Mouse (Mus musculus): Measurements from ENCODE around the gene Olfr1336.
"Not testable (repeated sequence)": the region's sequence is repeated elsewhere in the genome, so short reads cannot be mapped to it uniquely, and the experiment has no call there.

Gene Olfr1336

DNA sequence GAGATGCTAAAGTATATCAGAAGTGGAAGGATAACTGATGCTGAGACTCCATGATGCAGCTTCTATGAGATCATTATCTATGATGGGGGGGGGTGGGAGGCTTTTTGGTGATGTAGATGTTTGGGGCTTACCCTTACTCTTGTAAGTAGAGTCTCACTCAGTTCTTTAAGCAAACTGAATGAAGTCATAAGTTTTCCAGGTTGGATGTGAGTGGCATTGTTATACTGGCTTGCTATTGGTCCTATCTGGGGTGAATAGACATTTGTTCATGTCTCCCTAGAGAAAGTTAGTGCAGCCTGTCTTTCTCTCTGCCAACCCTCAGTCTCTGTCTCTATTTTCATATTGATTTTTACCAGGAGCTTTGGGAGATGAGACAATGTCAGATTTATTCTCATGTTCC lies at the start of gene Olfr1336:
Gene Olfr1336 (plus strand): TSS at position 301 of the 400 bp plus-strand sequence.
- ATAC-seq (ENCODE audit: insufficient number of reproducible peaks, low FRiP score, low TSS enrichment) = no peak

DNA sequence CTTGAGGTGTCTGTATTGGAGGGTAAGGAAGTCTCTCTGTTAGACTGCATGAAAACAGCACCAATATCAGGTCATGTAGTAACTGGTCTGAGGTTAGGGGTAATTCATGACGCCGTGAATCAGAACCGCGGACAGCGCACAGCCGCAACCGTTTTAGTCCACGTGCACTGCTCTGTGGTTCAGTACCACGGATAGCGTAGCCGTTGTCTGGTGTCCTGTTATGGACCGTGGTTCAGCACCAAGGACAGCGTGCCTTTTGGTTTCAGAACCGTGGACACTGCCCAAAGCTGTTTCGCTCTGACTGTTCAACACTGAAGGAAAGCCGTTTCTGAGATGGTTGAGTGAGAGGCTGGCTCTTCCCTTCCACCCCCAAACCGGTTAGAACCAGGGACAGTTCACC lies 45.9 kb upstream of the Olfr1336 start, which contains the start of gene Gm20715:
Gene Gm20715 (plus strand): TSS at position 235 of the 400 bp plus-strand sequence.
- ATAC-seq (ENCODE audit: insufficient number of reproducible peaks, low FRiP score, low TSS enrichment) = no peak; the same call in 1 of the 2 replicates

- ATAC-seq (ENCODE audit: insufficient number of reproducible peaks, low FRiP score, low TSS enrichment) = no peak
Measured at GRCm38 (mm10) chr7:6414626-6415441, 41.1 kb upstream of the Olfr1336 start.

- ATAC-seq (ENCODE audit: insufficient number of reproducible peaks, low FRiP score, low TSS enrichment) = no peak
Measured at GRCm38 (mm10) chr7:6415442-6415787, 40.6 kb upstream of the Olfr1336 start.

DNA sequence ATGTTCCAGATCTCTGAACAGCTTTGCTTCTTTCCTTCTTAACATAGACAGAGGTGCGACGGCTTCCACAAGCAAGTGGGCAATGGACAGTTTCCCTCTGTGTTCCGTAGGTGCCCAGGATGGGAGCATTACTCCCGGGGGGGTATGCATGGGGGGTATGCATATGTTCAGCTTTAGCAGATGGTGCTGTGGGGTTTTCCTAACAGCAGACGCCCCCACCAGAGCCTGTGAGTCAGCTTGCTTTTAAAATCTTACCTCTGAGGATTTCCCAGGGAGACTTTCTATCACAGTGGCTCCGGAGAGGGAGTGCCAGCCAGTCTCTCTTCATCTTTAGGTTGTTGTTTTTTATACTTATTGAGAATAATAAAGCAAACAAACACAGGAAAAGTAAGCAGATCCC lies 36.1 kb upstream of the Olfr1336 start:
- ATAC-seq (ENCODE audit: insufficient number of reproducible peaks, low FRiP score, low TSS enrichment) = no peak

DNA sequence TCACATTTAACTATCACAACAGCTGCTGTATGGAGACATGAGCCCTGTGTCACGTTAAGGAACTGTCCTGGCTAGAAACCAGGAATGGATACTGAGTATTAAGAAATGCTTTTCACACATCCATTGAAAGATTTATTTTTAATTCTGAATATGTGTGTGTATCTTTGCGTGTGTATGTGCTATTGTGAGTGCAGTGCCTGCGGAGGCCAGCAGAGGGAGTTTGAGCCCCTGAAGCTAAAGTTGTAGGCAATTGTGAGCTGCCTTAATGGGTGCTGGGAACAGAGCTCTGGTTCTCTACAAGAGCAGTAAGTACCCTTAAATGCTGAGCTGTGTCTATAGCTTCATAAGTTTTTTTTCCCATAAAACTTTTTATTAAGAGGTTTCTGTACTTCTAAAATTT lies 26.6 kb upstream of the Olfr1336 start:
- ATAC-seq (ENCODE audit: insufficient number of reproducible peaks, low FRiP score, low TSS enrichment) = no peak

DNA sequence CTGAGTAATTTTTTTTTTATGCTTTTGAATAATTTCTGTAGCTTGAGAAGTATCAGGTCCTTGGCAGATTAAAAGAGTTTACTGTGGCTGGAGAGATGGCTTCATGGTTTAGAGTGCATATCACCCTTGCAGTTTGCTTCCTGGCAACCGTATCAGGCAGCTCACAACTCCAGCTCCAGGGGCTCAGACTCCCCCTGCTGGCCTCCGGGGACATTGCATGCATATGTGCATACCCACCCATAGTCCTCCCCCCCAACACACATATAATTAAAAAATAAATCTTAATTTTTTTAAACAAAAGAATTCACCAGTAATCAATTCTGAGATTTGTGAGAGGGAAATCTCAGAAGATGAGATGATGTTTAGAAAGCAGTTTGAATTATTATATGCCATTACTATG lies 25.6 kb upstream of the Olfr1336 start:
- no peak for ATAC-seq (ENCODE audit: insufficient number of reproducible peaks, low FRiP score, low TSS enrichment)

DNA sequence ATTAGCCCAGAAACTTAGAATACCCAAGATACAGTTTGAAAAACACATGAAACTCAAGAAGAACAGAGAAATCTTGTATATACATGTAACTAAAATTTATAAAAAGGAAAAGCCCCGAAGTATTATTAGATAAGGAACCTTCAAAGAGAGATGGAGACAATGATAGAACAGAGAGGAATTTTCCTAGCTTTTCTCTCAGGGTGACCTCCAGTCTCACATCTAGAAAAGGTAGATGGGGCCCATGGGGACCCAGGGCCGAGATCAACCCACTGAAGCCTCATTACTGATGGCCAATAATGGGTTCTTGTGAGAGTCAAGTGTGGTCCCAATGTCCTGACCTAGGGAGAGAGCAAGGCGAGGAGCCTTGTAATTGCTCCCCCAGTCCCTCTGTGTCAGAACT lies 17.6 kb upstream of the Olfr1336 start, which contains the start of gene Olfr1344:
Gene Olfr1344 (plus strand): TSS at position 301 of the 400 bp plus-strand sequence.
- ATAC-seq (ENCODE audit: insufficient number of reproducible peaks, low FRiP score, low TSS enrichment) = no peak

DNA sequence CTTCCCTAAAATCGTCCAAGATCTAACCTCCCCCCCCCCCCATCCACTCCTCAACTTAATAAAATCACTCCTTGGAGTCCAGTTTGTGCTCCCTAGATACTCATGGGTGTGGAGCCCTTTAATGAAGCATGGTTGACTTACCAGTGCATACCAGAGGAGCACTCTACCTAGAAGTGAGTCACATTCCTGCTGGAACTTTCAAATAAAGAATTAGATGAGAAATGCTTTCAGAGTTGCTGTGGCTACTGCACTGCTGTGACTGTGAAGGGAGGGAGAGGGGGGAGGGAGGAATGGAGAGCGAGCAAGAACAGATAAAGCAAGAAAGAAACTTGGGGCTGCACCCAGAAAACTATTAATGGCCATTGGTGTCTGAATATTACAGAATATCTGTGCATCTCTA lies 14.8 kb upstream of the Olfr1336 start:
- ATAC-seq (ENCODE audit: insufficient number of reproducible peaks, low FRiP score, low TSS enrichment) = no peak

DNA sequence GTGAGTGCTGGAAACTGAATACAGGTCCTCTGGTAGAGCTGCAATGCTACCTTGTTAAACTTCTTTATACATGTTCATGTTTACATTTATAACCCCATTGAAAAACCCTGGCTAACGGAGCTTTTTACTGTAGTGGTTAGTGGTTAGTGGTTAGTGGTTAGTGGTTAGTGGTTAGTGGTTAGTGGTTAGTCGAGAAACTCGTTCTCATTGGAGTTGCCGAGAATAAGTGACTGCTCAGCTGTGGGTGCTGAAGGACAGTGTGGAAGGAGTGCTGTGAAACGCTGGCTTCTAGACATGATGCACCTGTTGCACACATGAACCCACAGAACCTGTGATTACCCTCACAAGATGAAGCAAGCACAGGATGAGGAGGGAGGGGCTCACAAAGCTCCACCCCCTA lies 8.2 kb upstream of the Olfr1336 start:
- ATAC-seq (ENCODE audit: insufficient number of reproducible peaks, low FRiP score, low TSS enrichment) = no peak

DNA sequence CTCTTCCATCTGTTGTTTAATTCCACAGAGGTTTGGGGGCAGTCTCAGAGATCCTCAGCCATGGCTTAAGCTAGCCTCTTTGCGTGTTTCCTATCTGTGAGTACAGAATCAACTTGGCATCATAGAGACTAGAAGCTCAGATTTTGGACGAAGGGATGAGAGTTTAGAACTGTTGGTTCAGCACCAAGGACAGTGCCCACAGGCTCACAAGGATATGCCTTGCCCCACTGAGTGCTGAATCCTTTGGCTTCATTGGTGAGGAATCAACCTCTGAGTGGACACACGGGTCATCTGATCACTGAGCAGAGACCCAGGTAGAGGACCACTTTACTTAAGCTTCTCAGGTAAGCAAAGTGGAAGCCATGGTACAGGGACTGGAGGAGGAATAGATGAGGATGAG lies 431 bp downstream of the Olfr1336 start:
- ATAC-seq (ENCODE audit: insufficient number of reproducible peaks, low FRiP score, low TSS enrichment) = no peak

DNA sequence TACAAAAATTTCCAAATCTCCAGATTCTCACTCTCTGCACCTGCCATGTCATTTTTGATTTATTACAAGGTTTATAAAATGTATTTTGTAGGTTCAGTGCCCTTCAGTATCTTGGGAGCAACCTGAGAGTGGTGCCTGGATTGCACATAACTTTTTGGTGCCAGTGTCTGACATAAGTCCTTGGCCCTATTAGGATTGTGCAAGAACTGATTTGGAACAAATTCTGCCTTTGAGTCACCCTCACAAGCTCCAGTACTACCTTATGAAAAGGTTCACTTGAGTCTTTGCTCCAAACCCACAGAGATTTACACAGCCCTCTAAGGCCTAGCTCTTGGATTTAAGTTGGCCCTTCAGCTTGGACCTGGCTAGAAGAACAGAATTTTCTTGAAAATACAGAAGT lies 11.0 kb downstream of the Olfr1336 start, which contains the start of gene Olfr1346:
Gene Olfr1346 (plus strand): TSS at position 151 of the 400 bp plus-strand sequence.
- ATAC-seq (ENCODE audit: insufficient number of reproducible peaks, low FRiP score, low TSS enrichment) = no peak

DNA sequence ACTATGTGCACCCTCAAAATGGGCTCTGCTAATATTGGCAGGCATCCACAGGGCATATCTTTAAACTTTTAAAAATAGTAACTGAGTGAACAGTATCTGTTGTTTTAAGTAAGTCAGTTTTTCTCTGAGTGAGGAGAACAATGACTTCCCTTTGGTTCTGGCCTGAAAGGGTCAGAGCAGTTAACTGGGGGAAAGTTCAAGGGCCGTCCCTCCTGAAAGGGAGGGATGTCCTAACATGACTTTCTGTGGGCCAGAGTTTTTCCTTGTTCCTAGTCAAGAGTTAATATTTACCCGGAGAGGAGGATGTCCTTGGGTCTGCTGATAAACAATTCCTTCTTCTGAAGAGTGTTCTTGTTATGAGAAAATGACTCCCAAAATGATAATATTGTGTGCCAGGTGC lies 21.7 kb downstream of the Olfr1336 start:
- ATAC-seq (ENCODE audit: insufficient number of reproducible peaks, low FRiP score, low TSS enrichment) = not testable (repeated sequence)

- ATAC-seq (ENCODE audit: insufficient number of reproducible peaks, low FRiP score, low TSS enrichment) = no peak
Measured at GRCm38 (mm10) chr7:6486841-6487240, 30.9 kb downstream of the Olfr1336 start, which contains the start of gene Olfr5. Gene Olfr5, minus strand, starts transcription at chr7:6486941.

DNA sequence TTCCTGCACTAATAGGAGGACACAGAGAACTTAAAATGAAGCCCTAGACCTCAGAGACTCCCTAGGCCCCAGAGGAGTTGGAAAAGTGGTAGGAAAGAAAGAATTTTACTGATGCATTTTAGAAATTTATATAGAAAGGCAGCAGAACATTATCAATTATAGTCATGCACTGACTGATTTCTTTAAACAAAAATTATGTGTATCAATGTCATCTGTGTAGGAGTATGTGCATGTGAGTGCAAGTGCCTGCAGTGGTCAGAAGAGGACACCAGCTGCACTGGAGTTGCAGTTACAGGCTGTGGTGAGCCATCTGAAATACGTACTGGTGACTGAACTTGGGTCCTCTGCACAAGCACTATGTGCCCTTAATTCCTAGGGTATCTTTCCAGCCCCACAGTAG lies 43.7 kb downstream of the Olfr1336 start, which contains the start of gene Olfr1347:
Gene Olfr1347 (minus strand): TSS at position 101 of the 400 bp plus-strand sequence.
- no peak for ATAC-seq (ENCODE audit: insufficient number of reproducible peaks, low FRiP score, low TSS enrichment)

DNA sequence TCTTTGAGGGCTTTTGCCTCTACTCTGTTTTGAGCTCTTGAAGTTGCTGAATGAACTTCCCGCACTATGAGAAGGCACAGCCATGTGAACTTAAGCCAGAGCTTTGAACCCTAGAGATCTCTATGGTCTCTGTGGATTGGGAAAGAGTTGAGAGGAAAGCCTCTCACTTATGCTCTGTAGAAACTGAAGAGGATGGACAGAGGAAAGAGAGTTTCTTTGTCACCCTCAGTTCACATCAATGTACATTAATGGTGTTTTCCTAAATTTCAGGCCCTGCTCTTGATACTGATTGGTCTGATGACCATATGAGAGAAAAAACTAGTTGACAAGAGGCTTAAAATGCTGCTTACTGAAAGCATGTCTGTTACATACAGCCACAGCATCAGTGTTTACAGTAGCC lies 52.7 kb downstream of the Olfr1336 start, which contains the start of gene Olfr1348:
Gene Olfr1348 (minus strand): TSS at position 101 of the 400 bp plus-strand sequence.
- no peak for ATAC-seq (ENCODE audit: insufficient number of reproducible peaks, low FRiP score, low TSS enrichment)
